ENCODE assay signal across 16 mouse cellular contexts in the genomic region with DNA sequence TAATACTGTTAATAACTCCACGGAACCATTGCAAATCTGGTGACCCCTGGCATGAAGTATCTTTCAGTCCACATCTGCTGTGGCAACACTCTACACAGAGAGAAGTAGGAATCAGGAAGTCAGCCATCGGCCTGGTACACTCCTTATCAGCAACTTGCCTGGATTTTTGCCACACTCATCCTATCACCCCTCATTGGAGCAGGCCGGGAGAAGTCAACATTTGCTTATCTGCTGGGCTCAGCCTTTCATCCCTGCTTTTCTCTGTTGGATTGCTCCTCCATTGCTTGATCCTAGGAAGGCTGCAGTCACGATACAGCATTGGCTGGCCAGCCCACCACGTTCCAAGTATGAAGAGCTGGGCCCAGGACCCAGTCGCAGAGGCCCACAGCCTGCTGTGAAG. TPM values are rescaled to one million over a fixed set of nuclear protein-coding genes. Genes with fewer than 3 reads are reported as not detected.
DNase-seq lines count a peak whose midpoint lies in the region; TF ChIP-seq lines count a peak whose summit lies in the region.
"Had no signal": no experiment of that assay in that cellular context is flagged by ENCODE, and none has a peak within 500 bp of the region (broad histone marks: within the 10 kb centered on the region; RNA-seq: fewer than 3 reads in every experiment).

No protein-coding gene starts in this region.

- peak; percentile 42 to 43 for DNase-seq in heart, adult 18-20 months
- no peak for DNase-seq in heart, adult 2 months
- DNase-seq in lung, postnatal 36 days, result peak; percentile 8
- DNase-seq in lung, postnatal 14 days, result no peak
- peak; percentile 30 to 49 for DNase-seq in heart, postnatal 10 days
- DNase-seq in right cerebral cortex, postnatal 14 days, result no peak
- no peak for DNase-seq in cerebellum, adult 2 months
- DNase-seq: adrenal gland, postnatal 25 days; cerebellum, adult 18-20 months; gastrocnemius, adult 2 months; kidney, adult 9 months; kidney, postnatal 36 days; liver, embryonic 13.5 days; thymus, postnatal 14 days had no signal

- peaks cover 3% of the 10 kb centered on the region for H3K4me1 ChIP-seq in heart, adult 2 months (ENCODE audit: control insufficient read depth, insufficient read depth, low read length)
- H3K4me1 ChIP-seq in cerebellum, adult 2 months (ENCODE audit: control insufficient read depth, insufficient read depth, low read length), result no peaks in the 10 kb centered on the region
- H3K4me1 ChIP-seq: liver, embryonic 13.5 days had no signal

- no peak overlapping the region for H3K9ac ChIP-seq in heart, adult 2 months (ENCODE audit: low read depth, low read length)
- H3K9ac ChIP-seq: forebrain, embryonic 12.5 days; liver, embryonic 13.5 days had no signal

- TF ChIP-seq CTCF in heart, adult 2 months (IDR thresholded peaks at IDR 0.05), result no peak
- TF ChIP-seq CTCF in cerebellum, adult 2 months (IDR thresholded peaks at IDR 0.05; ENCODE audit: borderline replicate concordance, insufficient read depth, low read depth, low read length), result no peak

- no peak for TF ChIP-seq EP300 in heart, adult 2 months (IDR thresholded peaks at IDR 0.05; ENCODE audit: insufficient read depth, low read depth, low read length)

- H3K27me3 ChIP-seq in heart, adult 2 months (ENCODE audit: control insufficient read depth, insufficient read depth, low read length), result no peaks in the 10 kb centered on the region
- no peaks in the 10 kb centered on the region; the same call in 1 of the 2 replicates for H3K27me3 ChIP-seq in cerebellum, adult 2 months (ENCODE audit: control insufficient read depth, insufficient read depth, low read length)
- H3K27me3 ChIP-seq: liver, embryonic 13.5 days had no signal

- H3K79me2 ChIP-seq in heart, adult 2 months (replicated peaks; ENCODE audit: control insufficient read depth, insufficient read depth, low read length), result no peaks in the 10 kb centered on the region

- intact Hi-C loops in heart, adult 2 months (cut with DNase I), result no loop called here
- intact Hi-C loops in heart, postnatal 10 days (cut with DNase I), result no loop called here

- no peaks in the 10 kb centered on the region; the same call in 1 of the 2 replicates for H3K36me3 ChIP-seq in heart, adult 2 months (ENCODE audit: control insufficient read depth, insufficient read depth, low read length)
- H3K36me3 ChIP-seq: forebrain, embryonic 12.5 days; limb, embryonic 10.5 days; liver, embryonic 13.5 days had no signal

- no peak for TF ChIP-seq POLR2A in heart, adult 2 months (IDR thresholded peaks at IDR 0.05; ENCODE audit: insufficient read depth, low read depth, low read length)
- no peak for TF ChIP-seq POLR2A in cerebellum, adult 2 months (IDR thresholded peaks at IDR 0.05; ENCODE audit: borderline replicate concordance, insufficient read depth, low read length)

- WGBS in heart, adult 2 months, result 32% methylated on average over 6 of the region's 6 CpGs
- WGBS in cerebellum, adult 2 months, result 83% methylated on average over 6 of the region's 6 CpGs

- H3K27ac ChIP-seq in heart, adult 2 months, result no peak overlapping the region
- no peak overlapping the region for H3K27ac ChIP-seq in cerebellum, adult 2 months (ENCODE audit: insufficient read depth, low read length)
- H3K27ac ChIP-seq: forebrain, embryonic 12.5 days; gastrocnemius, adult 2 months; limb, embryonic 10.5 days; liver, embryonic 13.5 days had no signal

- H3K4me3 ChIP-seq in heart, adult 2 months, result no peak overlapping the region
- no peak overlapping the region for H3K4me3 ChIP-seq in cerebellum, adult 2 months (replicated peaks; ENCODE audit: insufficient read depth, low read depth, low read length)
- H3K4me3 ChIP-seq: forebrain, embryonic 12.5 days; gastrocnemius, adult 2 months; limb, embryonic 10.5 days; liver, embryonic 13.5 days had no signal

RNA-seq across cellular contexts. Expression of a gene that starts 26.9 kb away (rescaled TPM):
- 10 to 100 TPM; 13.6 to 15.3 TPM for total RNA-seq in heart, adult 18-20 months (2021)
- 10 to 100 TPM in 1 of 2 experiments, 1 to 10 TPM in 1; 9.8 to 12.2 TPM for total RNA-seq in heart, adult 2 months (2021)
- 6.8 and 13.8 TPM in 2 replicates for polyA plus RNA-seq in heart, adult 2 months (2012; rRNA removed)
- total RNA-seq in heart, postnatal 10 days (2021), result 1 to 10 TPM; 4.3 to 4.5 TPM
- 31.0 and 31.8 TPM in 2 replicates for polyA plus RNA-seq in cerebellum, adult 2 months (2012; rRNA removed)

Comparison
In these comparisons a context has a peak if more than half of its experiments do, and no peak if none do; other contexts are left out.
1. DNase-seq: peak in heart, adult 18-20 months (2 of 2), lung, postnatal 36 days (single experiment) and heart, postnatal 10 days (2 of 2); none in heart, adult 2 months (0 of 2), lung, postnatal 14 days (single experiment), right cerebral cortex, postnatal 14 days (single experiment) and cerebellum, adult 2 months (0 of 2).